Mouse (Mus musculus): ENCODE results near the gene Thoc2. TPM values are rescaled to one million over a fixed set of nuclear protein-coding genes. Genes with fewer than 3 reads are reported as not detected.

Gene Thoc2
- polyA plus RNA-seq, 1 experiment = 0.63 TPM

GRCm38 (mm10) chrX:41910471-41910870, 10.0 kb downstream of the Thoc2 start:
- Histone ChIP-seq H3K9me3 (ENCODE audit: control insufficient read depth, low read length) (peaks cover 7% of the 10 kb centered on the region), H3K4me1 (ENCODE audit: control insufficient read depth) (peaks cover 30% of the 10 kb centered on the region), H3K36me3 (ENCODE audit: control insufficient read depth) (peaks cover 4% of the 10 kb centered on the region), H3K27me3 (ENCODE audit: control insufficient read depth) (peaks cover 2% of the 10 kb centered on the region; the same call in 1 of the 2 replicates), H3K4me3 (replicated peaks) (peak overlapping the region; percentile 90)
- TF ChIP-seq GATA1 (IDR thresholded peaks at IDR 0.05; ENCODE audit: low read length) (no peak), TAL1 (IDR thresholded peaks at IDR 0.05; ENCODE audit: low read length) (no peak)

GRCm38 (mm10) chrX:41884759-41885505, 35.5 kb downstream of the Thoc2 start:
- TF ChIP-seq TAL1 (IDR thresholded peaks at IDR 0.05; ENCODE audit: low read length) (no peak), GATA1 (IDR thresholded peaks at IDR 0.05; ENCODE audit: low read length) (no peak)
- Histone ChIP-seq H3K4me3 (replicated peaks) (no peak overlapping the region), H3K9me3 (ENCODE audit: control insufficient read depth, low read length) (no peaks in the 10 kb centered on the region), H3K4me1 (ENCODE audit: control insufficient read depth) (no peaks in the 10 kb centered on the region), H3K27me3 (ENCODE audit: control insufficient read depth) (no peaks in the 10 kb centered on the region), H3K36me3 (ENCODE audit: control insufficient read depth) (peaks cover 1% of the 10 kb centered on the region)

- no peak overlapping the region for H3K4me3 ChIP-seq (replicated peaks)
- TF ChIP-seq GATA1 (IDR thresholded peaks at IDR 0.05; ENCODE audit: low read length) (no peak), TAL1 (IDR thresholded peaks at IDR 0.05; ENCODE audit: low read length) (no peak)
- H3K4me1 ChIP-seq (ENCODE audit: control insufficient read depth) = no peaks in the 10 kb centered on the region
- peaks cover 15% of the 10 kb centered on the region for H3K36me3 ChIP-seq (ENCODE audit: control insufficient read depth)
- H3K27me3 ChIP-seq (ENCODE audit: control insufficient read depth) = no peaks in the 10 kb centered on the region
- H3K9me3 ChIP-seq (ENCODE audit: control insufficient read depth, low read length) = no peaks in the 10 kb centered on the region
Measured at GRCm38 (mm10) chrX:41876581-41876980, 43.9 kb downstream of the Thoc2 start.

GRCm38 (mm10) chrX:41837823-41838222, 82.7 kb downstream of the Thoc2 start:
- Histone ChIP-seq H3K4me3 (replicated peaks) (no peak overlapping the region), H3K9me3 (ENCODE audit: control insufficient read depth, low read length) (no peaks in the 10 kb centered on the region), H3K36me3 (ENCODE audit: control insufficient read depth) (peaks cover 47% of the 10 kb centered on the region), H3K4me1 (ENCODE audit: control insufficient read depth) (no peaks in the 10 kb centered on the region), H3K27me3 (ENCODE audit: control insufficient read depth) (no peaks in the 10 kb centered on the region)
- TF ChIP-seq TAL1 (IDR thresholded peaks at IDR 0.05; ENCODE audit: low read length) (no peak), GATA1 (IDR thresholded peaks at IDR 0.05; ENCODE audit: low read length) (no peak)

- no peak overlapping the region for H3K4me3 ChIP-seq (replicated peaks)
- no peaks in the 10 kb centered on the region for H3K4me1 ChIP-seq (ENCODE audit: control insufficient read depth)
- no peaks in the 10 kb centered on the region for H3K9me3 ChIP-seq (ENCODE audit: control insufficient read depth, low read length)
- H3K36me3 ChIP-seq (ENCODE audit: control insufficient read depth) = peaks cover 15% of the 10 kb centered on the region
- TF ChIP-seq TAL1 (IDR thresholded peaks at IDR 0.05; ENCODE audit: low read length) = no peak
- no peak for TF ChIP-seq GATA1 (IDR thresholded peaks at IDR 0.05; ENCODE audit: low read length)
- no peaks in the 10 kb centered on the region for H3K27me3 ChIP-seq (ENCODE audit: control insufficient read depth)
Measured at GRCm38 (mm10) chrX:41805592-41805991, 114.9 kb downstream of the Thoc2 start.

GRCm38 (mm10) chrX:41793303-41793702, 127.2 kb downstream of the Thoc2 start:
- Histone ChIP-seq H3K4me3 (replicated peaks) (no peak overlapping the region), H3K36me3 (ENCODE audit: control insufficient read depth) (peaks cover 10% of the 10 kb centered on the region), H3K9me3 (ENCODE audit: control insufficient read depth, low read length) (no peaks in the 10 kb centered on the region), H3K27me3 (ENCODE audit: control insufficient read depth) (no peaks in the 10 kb centered on the region), H3K4me1 (ENCODE audit: control insufficient read depth) (no peaks in the 10 kb centered on the region)
- TF ChIP-seq TAL1 (IDR thresholded peaks at IDR 0.05; ENCODE audit: low read length) = no peak
- no peak for TF ChIP-seq GATA1 (IDR thresholded peaks at IDR 0.05; ENCODE audit: low read length)

Other genes with a start within 250 kb of the Thoc2 start
- 1.3 and 2.0 TPM in 2 replicates for gene Xiap, start 139.0 kb upstream of the Thoc2 start, polyA plus RNA-seq (2012)
- 0.69 and 0.80 TPM in 2 replicates for gene Stag2, start 228.6 kb upstream of the Thoc2 start, polyA plus RNA-seq (2012)

Data from erythroblast, embryonic 14.5 days (primary cell).